Mouse (Mus musculus) lung, postnatal 36 days (tissue): Measurements from ENCODE around the gene Oxgr1.
"Not testable (repeated sequence)": the region's sequence is repeated elsewhere in the genome, so short reads cannot be mapped to it uniquely, and the experiment has no call there.

Source experiments
- DNase-seq: peaks from one replicate; pipeline ENCODE4 v3.0.0; 2022; ENCODE audit warnings: mixed read lengths

Gene Oxgr1

GRCm38 (mm10) chr14:120042187-120042820 is at the start of gene Oxgr1:
Gene Oxgr1 (minus strand): TSS chr14:120042435.
- no peak for DNase-seq

GRCm38 (mm10) chr14:120090401-120090800 is 48.2 kb upstream of the Oxgr1 start:
- no peak for DNase-seq

- no peak for DNase-seq
Observed at GRCm38 (mm10) chr14:120089649-120090360, 47.6 kb upstream of the Oxgr1 start.

- DNase-seq, result no peak
Observed at GRCm38 (mm10) chr14:120089006-120089648, 46.9 kb upstream of the Oxgr1 start.

GRCm38 (mm10) chr14:120084084-120084667 is 41.9 kb upstream of the Oxgr1 start:
- DNase-seq, result no peak

GRCm38 (mm10) chr14:120076192-120076591 is 34.0 kb upstream of the Oxgr1 start:
- DNase-seq, result peak; percentile 57

- no peak for DNase-seq
Observed at GRCm38 (mm10) chr14:120075746-120076145, 33.5 kb upstream of the Oxgr1 start.

GRCm38 (mm10) chr14:120074231-120074630 is 32.0 kb upstream of the Oxgr1 start:
- no peak for DNase-seq

- DNase-seq, result peak; percentile 52
Observed at GRCm38 (mm10) chr14:120061096-120061495, 18.9 kb upstream of the Oxgr1 start.

GRCm38 (mm10) chr14:120033454-120033853 is 8.8 kb downstream of the Oxgr1 start:
- DNase-seq, result no peak

- DNase-seq, result no peak
Observed at GRCm38 (mm10) chr14:120019948-120020347, 22.3 kb downstream of the Oxgr1 start.

GRCm38 (mm10) chr14:120009969-120010872 is 32.0 kb downstream of the Oxgr1 start:
- DNase-seq, result no peak

GRCm38 (mm10) chr14:120005153-120005552 is 37.1 kb downstream of the Oxgr1 start:
- DNase-seq, result peak; percentile 22

- no peak for DNase-seq
Observed at GRCm38 (mm10) chr14:120003661-120004060, 38.6 kb downstream of the Oxgr1 start.

- no peak for DNase-seq
Observed at GRCm38 (mm10) chr14:120002673-120003072, 39.6 kb downstream of the Oxgr1 start.

- no peak for DNase-seq
Observed at GRCm38 (mm10) chr14:119989651-119990050, 52.6 kb downstream of the Oxgr1 start.

- DNase-seq, result peak; percentile 70
Observed at GRCm38 (mm10) chr14:119988937-119989645, 53.1 kb downstream of the Oxgr1 start.

- DNase-seq, result no peak
Observed at GRCm38 (mm10) chr14:119987257-119987656, 55.0 kb downstream of the Oxgr1 start.

GRCm38 (mm10) chr14:119986778-119987177 is 55.5 kb downstream of the Oxgr1 start:
- no peak for DNase-seq

GRCm38 (mm10) chr14:119986351-119986750 is 55.9 kb downstream of the Oxgr1 start:
- DNase-seq, result not testable (repeated sequence)

- DNase-seq, result no peak
Observed at GRCm38 (mm10) chr14:119981314-119981713, 60.9 kb downstream of the Oxgr1 start.
